Mouse (Mus musculus): ENCODE measurements around the gene Lrrk2.

Gene Lrrk2

DNA sequence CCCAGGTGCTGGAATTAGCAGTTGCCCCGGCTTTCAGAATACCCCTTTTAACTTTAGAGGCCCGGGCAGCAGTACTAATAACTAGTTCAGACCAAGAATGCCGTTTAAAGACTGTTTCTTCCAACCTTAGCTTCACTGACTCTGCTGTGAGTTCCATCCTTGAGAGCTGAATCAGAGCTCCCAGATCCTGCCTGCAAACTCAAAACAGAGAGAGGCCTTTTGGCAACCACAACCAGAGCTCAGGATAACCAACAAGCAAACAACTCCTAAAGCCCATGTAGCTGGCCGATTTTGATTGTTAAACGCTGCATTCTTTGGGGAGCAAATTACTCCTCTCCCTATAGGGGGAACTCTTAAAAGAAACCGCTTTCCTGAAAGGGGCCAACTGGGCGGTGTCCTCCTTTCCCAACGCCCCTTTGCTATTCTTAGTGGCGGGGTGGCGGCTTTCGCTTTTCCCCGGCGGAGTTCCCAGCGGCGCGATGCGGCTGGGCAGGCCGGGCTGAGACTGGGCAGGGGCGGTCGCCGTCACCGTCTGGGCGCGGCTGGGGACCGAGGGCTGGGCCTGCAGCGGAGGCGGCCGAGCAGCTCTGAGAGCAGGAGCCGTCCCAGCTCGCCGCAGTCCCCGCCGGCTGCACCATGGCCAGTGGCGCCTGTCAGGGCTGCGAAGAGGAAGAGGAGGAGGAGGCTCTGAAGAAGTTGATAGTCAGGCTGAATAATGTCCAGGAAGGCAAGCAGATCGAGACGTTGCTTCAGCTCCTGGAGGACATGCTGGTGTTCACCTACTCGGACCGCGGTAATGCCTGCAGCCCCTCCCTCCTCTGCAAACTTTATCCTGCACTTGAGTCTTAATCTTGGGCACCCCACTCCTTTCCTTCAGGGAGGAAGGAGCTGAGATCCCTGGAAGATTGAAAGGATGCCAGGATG lies at the start of gene Lrrk2:
Lrrk2 (plus strand) TSS at position 531 of the 924 bp plus-strand sequence.
- peak; percentile 21 to 29 for DNase-seq

DNA sequence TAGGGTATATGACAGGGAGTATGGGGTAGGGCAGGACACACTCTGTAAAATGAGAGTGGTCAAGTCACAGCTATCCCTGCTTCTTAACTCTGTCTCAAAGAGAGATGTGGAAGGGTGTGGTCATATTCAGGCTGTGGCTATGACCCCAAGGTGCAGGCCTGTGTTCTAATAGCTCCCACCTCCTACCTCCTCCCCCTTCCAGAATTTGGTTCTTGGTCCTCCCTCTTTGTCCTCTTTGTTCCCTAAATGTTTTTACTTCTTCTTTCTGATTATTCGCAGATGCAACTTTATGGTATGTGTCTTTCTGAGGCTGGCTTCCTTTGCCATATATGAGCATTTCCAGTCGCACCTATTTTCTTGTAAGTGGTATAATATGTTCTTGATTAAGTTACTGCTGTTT lies 48.5 kb upstream of the Lrrk2 start:
- DNase-seq, result no peak

DNA sequence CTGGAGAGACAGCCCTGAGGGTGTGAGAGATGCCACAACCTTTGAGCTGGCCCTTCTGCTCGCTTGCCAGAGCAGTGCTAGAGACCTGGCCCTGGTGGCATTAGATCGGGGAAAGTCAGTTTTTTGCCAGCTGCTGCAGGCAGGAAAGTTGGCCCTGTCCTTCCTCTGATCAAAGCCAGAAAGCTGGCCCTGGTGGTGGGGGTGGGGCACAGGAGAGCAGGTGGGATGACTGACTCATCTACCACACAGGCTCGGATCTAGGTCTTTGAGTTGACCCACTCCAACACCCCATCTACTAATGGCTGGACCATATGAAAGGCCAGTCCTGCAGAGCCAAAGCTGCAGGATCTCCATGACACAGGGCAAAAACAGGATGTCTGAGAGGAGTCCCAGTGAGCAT lies 43.8 kb upstream of the Lrrk2 start:
- DNase-seq, result no peak

DNA sequence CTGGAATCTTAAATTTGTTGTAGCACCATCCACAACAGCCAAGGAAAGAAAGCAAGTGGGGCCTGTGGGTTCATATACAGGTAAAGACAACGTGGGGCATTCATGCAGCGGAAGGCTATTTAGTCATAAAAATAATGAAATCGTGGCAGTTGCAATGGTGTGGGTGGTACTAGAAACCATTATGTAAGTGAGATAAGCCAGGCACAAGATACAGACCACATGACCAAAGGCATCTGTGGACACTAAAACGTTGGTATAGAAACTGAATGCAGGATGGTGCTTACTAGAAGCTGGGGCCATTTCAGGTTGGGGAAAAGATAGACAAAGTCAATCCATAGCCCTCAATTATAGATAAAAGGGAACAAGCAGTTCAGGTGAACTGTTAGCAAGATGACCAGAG lies 40.5 kb upstream of the Lrrk2 start:
- DNase-seq, result no peak

DNA sequence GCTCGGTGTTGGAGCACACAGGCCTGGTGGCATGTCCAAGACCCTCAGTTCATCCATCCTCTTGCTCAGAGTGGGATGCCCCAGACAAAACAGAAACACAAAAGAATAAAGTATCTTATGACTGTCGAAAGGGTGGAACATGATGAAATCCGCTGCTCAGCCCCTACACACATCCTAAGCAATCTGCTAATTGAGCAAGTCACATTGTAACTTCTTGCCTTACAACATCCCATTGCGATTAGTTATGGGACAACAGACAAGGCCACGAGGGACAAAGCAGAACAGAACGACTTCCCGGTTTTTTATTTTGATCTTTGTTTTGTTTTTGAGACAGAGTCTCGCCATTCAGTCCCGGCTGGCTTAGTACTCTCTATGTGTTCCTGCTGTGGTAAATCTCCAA lies 39.9 kb upstream of the Lrrk2 start:
- DNase-seq, result no peak

DNA sequence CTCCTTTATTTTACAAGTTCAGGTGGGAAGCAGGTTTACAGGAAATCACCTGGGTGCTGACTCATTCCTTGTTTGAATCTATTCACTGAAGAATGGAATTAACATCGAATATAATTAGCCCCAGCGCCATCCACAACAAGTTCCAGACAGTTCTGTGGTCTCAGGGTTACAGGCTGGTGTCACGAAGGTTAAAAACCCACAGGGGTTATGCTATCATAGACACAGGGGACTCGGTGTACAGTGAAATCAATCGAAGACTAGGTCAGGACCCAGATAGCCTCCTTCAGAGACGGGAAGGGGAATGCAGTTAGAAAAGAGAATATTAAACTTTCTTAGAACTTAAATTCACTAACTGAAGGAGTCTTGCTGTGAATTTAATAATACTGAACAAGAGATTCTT lies 39.2 kb upstream of the Lrrk2 start:
- no peak for DNase-seq

DNA sequence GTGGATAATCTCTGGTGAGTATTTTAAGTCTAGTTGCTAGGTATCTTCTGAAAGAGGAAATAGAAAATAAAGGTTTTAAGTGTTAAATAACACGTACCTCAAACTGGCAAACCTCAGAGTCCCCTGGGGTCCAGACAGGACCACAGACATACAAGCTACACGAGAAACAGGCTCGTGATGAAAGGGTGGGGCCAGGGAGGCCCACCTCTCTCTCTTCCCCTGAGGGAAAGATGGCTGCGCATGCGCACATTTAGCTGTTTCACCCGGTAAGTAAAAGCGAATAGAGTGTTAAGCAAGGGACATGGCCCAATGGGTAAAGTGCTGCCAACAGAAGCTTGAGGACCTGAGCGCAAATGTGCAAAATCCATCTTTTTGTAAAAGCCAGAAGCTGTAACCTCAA lies 38.7 kb upstream of the Lrrk2 start:
- peak in 1 of 2 experiments; percentile 33 for DNase-seq

DNA sequence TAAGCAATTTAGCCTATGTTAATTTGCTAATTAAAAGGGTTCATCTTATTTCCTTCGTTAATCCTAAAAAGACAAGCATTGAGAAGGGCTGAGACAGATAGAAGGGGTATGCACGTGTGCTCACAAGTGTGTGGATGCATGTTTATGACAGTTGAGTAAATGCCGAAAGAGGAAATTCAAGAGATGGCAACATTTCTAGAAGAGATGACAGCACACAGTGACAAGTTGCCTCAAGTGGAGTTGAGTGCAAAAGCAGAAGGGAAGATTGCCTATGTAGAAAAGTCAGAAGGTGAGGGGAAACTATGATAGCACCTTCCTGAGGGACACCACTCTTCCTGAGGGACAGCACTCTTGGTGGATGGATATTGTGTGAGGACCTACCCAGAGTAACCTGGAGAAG lies 31.3 kb upstream of the Lrrk2 start:
- DNase-seq, result no peak

DNA sequence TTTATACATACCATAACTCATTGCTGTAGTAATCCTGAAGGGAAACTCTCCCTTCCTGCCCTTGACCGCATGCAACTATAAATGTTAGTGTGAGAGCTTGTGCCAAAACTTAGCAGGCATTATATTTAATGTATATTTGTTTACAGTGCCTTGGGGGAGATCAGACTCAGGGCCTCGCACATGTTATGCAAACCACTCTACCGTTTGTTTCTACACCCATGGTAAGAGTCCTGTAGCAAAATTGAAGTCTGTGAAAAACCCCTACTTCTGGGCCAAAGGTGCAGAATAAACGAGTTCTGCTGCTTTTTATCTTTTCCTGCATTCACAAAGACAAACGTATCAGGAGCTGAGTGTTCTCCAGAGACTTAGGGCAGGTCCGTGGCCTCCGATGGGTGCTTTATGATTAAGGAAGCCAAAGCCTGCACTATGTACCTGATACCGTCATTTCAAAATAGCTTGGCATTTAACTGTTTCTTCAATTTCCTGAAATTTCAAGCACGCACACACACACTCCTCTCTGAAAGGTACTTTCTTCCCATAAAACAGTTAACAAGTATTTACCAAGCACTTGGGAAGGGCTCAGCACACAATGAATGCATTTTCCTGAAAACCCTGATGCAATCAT lies 30.2 kb upstream of the Lrrk2 start:
- DNase-seq, result no peak

DNA sequence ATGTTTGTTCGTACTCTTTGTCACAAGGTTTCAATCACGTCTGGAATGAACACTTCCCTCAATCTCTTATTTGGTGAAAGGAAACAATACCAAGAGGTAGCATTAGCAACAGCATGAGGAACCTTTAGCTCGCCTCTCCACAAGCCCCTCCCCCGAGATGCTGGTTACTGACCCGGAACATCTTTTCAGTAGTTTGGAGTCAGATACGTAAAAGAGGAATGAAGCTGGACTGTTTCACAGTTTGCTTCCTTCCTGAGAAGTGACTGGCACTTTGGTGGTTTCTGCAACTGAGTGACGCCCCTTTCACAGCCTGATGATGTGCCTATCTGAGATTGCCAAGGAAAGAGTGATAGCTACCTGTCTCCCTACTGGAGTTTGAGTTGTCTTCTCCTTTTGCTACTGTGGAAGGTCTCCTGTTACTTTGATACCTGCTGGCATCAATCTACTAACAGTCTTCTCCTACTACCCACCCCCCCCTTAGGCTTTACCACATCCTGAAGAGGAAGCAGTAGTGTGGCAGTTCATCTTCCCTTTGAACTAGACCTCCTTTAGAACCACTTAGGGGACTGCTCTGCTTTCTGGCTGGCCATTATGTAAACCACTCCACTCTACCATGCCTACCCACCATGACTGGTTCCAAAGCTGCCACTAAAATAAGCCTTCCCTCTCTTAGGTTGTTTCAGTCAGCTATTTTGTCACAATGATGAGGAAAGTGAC lies 29.2 kb upstream of the Lrrk2 start:
- peak in 1 of 2 experiments; percentile 6 for DNase-seq

DNA sequence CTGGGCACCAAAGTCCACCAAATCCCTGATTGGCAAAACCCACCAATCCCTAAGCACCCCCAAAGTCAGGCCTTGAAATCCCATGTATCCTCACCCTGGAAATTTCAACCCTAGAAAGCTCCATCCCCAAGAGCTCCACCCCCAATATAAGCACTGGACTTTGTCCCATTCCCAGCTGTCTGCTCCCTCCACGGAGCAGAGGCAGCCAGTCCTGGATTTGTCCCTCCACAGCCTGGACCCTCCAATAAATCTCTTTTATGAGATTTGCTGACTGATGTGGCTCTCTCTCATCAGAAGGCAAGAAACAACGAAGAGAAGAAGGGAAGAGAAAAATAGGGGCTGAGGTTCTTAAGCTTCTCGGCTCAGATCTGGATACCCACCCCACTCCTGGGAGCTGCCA lies 22.7 kb upstream of the Lrrk2 start:
- no peak for DNase-seq

DNA sequence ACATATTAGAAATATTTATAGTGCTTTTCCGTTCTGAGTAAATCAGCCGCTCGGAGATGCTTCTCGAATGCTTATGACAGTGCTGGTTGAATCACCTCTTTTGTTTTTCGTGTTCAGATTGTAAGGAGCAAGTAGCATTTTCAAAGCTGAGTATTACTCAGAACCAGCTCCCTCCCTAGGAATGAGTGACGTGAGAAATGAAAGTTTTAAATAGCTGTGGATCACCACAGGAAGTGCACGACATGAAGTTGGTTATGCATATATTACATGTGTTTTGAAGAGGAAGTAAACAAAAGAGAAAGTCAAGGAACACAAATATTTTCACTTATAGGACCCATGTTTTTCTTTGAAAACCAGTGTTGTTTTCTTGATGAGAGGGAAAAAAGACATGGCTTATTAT lies 21.5 kb upstream of the Lrrk2 start:
- DNase-seq, result no peak

DNA sequence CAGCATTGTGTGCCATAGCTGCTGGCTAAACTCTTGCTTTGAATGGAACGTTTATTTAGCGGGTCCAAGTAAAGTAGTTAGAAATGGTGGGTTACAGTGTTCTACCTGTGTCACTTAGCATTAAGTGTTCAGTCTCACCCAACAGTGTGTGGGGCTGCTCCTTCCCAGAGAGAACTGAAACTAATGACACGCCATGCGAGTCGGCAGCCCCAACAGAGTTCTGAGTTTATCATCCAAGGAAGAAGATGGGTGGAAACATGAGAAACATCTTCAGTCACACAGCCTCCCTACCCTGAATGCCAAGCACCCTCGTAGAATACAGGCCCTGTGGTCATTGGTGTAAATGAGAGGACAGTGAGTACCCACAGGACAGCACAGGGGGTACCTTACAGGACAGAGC lies 14.7 kb upstream of the Lrrk2 start:
- no peak for DNase-seq

DNA sequence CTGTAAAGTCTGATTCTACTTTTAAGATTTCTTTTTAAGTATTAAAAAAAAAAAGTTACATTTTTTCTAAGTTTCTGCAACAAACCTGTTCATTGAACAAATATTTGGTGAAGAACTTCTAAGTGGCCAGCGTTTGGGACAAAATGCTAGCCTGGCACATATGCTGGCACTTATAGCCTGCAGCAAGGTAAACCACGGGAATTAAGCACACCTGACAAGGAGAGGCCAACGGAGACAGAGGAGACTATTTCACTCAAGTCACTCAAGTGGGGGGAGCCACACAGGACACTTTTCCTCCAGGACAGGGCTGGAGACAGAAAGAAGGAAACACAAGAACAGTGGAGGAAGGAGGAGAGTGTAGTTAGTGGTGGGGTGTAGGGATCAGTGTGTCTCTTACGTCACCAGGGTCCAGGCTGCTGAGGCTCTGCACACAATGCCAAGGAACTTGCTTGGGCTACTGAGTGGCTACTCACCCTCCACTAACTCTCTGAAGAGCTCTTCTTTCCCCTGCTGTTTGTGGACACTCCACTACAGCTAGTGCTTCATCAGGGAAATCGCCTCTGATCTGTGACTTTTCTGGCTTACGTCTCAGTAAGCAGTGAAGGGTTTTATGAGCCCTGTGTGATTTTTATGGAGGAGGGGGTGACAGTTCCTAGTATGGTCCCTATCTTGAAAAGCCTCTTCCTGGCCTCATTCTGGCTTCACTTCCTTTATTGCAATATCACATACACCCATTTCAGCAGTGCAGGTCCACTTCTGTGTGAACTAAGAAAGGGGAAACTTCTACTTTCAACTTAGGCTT lies 12.5 kb upstream of the Lrrk2 start:
- DNase-seq, result no peak

DNA sequence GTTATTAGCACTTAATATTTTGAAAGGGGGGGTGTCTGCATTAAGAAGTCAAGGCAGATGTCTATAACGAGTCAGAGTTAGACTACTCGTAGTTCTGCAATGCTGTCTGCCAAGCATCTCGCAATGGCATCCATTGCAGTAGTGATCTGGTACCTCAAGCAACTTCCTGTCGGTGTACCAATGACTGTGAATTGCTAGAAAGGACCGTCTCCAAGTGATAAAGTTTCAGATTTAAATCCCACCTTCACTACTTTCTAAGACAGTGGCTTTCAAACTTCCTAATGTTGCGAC lies 12.0 kb upstream of the Lrrk2 start:
- no peak for DNase-seq

DNA sequence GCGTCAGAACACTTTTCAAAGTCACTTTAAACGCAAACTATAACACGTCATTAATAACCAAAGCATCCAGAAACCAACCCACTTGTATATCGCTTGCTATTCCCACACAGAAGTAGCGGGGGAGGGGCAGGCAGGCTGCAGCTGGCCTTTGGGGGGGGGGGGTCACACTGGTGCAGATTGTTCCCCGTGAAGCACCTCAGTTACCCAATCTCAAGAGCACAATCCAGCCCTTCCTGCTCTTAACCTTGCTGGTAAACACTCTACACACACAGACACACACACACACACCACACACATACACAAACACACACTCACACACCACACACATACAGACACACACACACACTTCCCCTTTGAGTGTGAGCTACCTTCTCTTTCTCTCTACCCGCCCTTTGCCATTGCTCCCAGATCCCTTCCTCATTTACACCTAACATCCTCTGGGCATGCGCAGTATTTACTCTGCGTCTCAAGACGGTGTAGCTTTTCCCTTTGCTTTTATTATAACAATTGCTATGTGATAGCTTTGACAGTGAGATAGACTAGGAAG lies 8.3 kb upstream of the Lrrk2 start:
- no peak for DNase-seq

DNA sequence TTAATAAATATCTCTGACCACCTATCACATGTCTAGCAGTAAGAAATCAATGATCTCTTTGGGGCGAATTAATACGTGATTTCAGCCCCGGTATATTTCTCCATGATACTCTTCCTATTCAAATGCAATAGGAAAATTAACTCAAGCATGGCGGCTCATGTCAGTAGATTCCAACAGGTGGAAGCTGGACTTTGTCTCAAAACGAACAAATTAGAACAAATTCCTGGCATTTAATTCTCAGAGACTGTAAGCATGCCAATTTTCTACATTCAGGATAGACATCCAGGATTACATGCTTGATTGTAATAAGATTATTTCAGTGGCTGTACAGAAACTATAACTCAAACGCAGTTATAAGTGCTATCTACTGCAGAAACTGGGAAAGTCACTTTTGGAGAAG lies 7.4 kb upstream of the Lrrk2 start:
- no peak for DNase-seq

DNA sequence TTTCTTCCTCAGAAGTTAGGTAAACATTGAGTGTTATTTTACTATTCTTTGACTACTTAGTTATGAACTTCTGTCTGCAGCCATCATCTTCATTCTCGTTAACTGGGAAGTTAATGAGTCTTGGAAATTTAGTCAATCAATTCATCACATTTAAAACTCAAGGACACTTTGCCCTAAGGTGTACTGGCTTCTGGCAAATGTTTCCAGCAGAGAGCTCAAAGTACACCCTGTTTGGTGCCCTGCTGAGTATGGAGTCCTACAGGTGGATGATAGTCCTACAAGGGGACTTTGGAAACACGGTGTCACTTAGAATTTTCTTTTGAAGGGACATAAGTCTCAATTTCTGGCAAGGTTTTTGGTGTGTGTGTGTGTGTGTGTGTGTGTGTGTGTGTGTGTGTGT lies 1.8 kb upstream of the Lrrk2 start:
- no peak for DNase-seq

DNA sequence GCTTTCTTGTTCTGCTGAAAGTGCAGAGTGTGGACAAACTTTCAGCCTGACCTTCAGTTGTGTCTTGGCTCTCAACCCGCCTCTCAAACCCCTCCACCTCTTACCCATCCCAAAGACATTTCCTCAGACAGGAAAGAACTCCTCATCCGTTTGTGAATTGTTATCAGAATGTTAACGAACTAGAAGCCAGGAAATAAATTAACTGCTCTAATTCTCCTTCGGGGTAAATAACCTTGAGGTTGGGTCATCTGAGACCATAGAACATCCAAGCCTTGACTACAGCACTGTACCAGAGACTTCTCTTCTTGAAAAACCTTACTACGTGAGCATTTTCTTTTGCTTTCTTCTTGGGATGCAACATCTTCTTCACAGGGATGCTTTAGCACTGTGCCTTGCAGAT lies 988 bp upstream of the Lrrk2 start:
- DNase-seq, result no peak

DNA sequence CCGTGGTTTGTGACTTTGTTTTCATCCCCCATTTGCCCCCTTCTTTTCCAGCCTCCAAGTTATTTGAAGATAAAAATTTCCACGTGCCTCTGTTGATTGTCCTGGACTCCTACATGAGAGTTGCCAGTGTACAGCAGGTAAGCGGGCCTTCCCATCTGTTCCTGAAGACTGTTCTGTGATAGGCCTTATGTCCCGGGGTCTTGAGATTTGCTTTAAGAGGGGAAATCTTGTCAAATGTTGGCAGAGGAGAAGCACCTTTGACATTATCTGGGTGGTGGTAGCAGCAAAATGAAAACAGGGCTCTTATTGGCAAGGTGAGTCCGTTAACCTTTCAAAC lies 562 bp downstream of the Lrrk2 start:
- no peak for DNase-seq

DNA sequence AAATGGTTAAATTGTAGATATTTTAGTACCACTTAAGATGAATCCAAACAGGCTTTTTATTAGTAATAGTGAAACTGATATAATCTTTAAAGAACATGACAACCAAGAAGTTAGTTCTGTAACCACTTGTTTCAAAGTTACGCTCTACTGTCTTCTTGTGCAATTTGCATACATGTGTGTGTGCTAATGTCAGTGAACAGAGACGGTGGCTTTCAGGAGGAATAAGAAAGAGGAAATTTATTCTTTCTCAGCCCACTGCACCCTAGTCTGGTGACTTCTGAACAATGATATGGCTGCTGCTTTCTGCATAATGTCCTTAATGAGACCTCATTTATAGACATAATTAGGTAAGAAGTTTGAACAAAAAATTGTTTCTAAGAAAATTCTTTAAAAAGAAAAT lies 7.1 kb downstream of the Lrrk2 start:
- DNase-seq, result no peak

DNA sequence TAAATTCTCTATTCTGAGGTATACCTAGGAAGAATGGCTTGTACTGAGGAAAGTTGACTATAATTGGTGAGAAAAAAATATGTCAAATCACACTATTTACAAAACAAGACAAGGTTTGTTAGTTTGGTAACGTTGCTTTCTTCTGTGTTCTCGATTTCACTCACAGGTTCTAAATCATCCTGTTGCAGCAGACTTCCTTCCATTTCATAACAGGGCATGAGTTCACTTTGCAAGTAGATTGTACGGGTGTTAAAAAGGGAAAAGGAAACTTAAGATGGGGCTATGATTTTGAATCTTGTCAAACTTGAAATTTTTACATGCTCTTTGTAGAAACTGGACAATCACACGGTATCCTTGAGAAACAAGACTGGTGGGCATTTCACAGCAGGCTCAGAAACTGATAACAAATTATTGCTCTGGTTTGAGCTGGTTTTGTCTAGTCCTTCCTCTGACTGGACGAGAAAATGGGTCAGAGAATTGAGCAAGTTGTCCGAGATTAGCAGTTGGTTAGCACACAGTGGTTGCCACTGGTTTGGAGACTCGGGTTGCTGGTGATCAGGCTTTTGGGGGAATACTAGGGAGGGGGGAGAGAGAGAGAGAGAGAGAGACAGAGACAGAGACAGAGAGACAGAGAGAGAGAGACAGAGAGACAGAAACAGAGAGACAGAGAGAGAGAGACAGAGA lies 13.0 kb downstream of the Lrrk2 start:
- DNase-seq, result no peak
